Mouse (Mus musculus) embryonic fibroblast, embryonic 13.5 days (primary cell): ENCODE measurements around the gene 1700010B08Rik.

Experiments used
- CTCF ChIP-seq: IDR thresholded peaks from 2 replicates; pipeline ENCODE4 v1.5.1; 2011; ENCODE audit warnings: mild to moderate bottlenecking, control low read depth, low read length, moderate library complexity, borderline replicate concordance; ENCODE audit not compliant: insufficient read depth
- POLR2A ChIP-seq: IDR thresholded peaks from 2 replicates; pipeline ENCODE4 v1.6.1; 2011; ENCODE audit warnings: low read depth, mild to moderate bottlenecking, control low read depth, low read length, moderate library complexity

DNA sequence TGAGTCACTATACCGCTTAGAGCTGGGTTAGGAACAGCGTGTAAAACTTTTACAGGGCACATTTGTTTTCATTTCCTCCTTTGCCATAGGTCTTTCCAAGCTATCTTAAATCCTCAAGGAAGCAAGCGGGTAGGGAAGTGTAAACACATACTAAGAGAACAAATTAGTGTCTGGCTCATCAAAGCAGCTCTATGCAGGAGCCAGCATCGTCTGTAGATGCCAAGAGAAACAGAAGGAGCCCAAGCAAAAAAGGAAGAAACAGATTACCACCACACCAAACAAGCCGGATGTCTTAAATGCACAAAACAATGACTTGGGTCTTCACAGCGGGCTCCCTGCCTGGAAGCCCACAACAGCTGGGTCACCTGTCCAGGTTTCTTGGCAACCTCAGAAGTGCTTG lies 9.0 kb upstream of the 1700010B08Rik start:
- TF ChIP-seq CTCF: no peak
- TF ChIP-seq POLR2A: no peak
